Mouse (Mus musculus): Measurements from ENCODE around the gene Olfr976. TPM values are rescaled to one million over a fixed set of nuclear protein-coding genes. Genes with fewer than 3 reads are reported as not detected.
"Not testable (repeated sequence)": the region's sequence is repeated elsewhere in the genome, so short reads cannot be mapped to it uniquely, and the experiment has no call there.

Olfr976 gene
- polyA plus RNA-seq (2012; ENCODE audit: insufficient read depth, insufficient read length, missing spikeins), result not detected in 2 replicates

GRCm38 (mm10) chr9:39961033-39961432 lies at the start of gene Olfr976:
TSS of gene Olfr976 (minus strand) at chr9:39961133.
- H3K27ac ChIP-seq (ENCODE audit: insufficient read depth, low read depth, low read length); H3K4me1 ChIP-seq (ENCODE audit: control insufficient read depth, insufficient read depth, low read length); H3K4me3 ChIP-seq (ENCODE audit: insufficient read depth, low read length): not testable (repeated sequence)

- H3K27ac ChIP-seq (ENCODE audit: insufficient read depth, low read depth, low read length), result no peak within 1 kb of the TSS
- no peaks in the 10 kb centered on the region for H3K4me1 ChIP-seq (ENCODE audit: control insufficient read depth, insufficient read depth, low read length)
- no peak within 1 kb of the TSS for H3K4me3 ChIP-seq (ENCODE audit: insufficient read depth, low read length)
- no peak for TF ChIP-seq CTCF (IDR thresholded peaks at IDR 0.05; ENCODE audit: low read depth, low read length)
- TF ChIP-seq POLR2A (IDR thresholded peaks at IDR 0.05; ENCODE audit: borderline replicate concordance, low read depth, low read length), result no peak
Measured at GRCm38 (mm10) chr9:40009482-40009881, 48.5 kb upstream of the Olfr976 start, which contains the start of gene Olfr980. TSS of gene Olfr980 (minus strand) at chr9:40009582.

GRCm38 (mm10) chr9:40003365-40003764 lies 42.4 kb upstream of the Olfr976 start, which contains the start of gene Olfr979:
TSS of gene Olfr979 (minus strand) at chr9:40003465.
- no peak for TF ChIP-seq POLR2A (IDR thresholded peaks at IDR 0.05; ENCODE audit: borderline replicate concordance, low read depth, low read length)
- no peak for TF ChIP-seq CTCF (IDR thresholded peaks at IDR 0.05; ENCODE audit: low read depth, low read length)
- Histone ChIP-seq H3K27ac (ENCODE audit: insufficient read depth, low read depth, low read length) (no peak within 1 kb of the TSS), H3K4me3 (ENCODE audit: insufficient read depth, low read length) (no peak within 1 kb of the TSS), H3K4me1 (ENCODE audit: control insufficient read depth, insufficient read depth, low read length) (no peaks in the 10 kb centered on the region)

GRCm38 (mm10) chr9:39991813-39992212 lies 30.9 kb upstream of the Olfr976 start, which contains the start of gene Olfr978:
TSS of gene Olfr978 (plus strand) at chr9:39992113.
- Histone ChIP-seq H3K27ac (ENCODE audit: insufficient read depth, low read depth, low read length) (no peak within 1 kb of the TSS), H3K4me1 (ENCODE audit: control insufficient read depth, insufficient read depth, low read length) (no peaks in the 10 kb centered on the region), H3K4me3 (ENCODE audit: insufficient read depth, low read length) (no peak within 1 kb of the TSS)
- TF ChIP-seq POLR2A (IDR thresholded peaks at IDR 0.05; ENCODE audit: borderline replicate concordance, low read depth, low read length), result no peak
- no peak for TF ChIP-seq CTCF (IDR thresholded peaks at IDR 0.05; ENCODE audit: low read depth, low read length)

- not testable (repeated sequence) for H3K4me1 ChIP-seq (ENCODE audit: control insufficient read depth, insufficient read depth, low read length); H3K4me3 ChIP-seq (ENCODE audit: insufficient read depth, low read length); H3K27ac ChIP-seq (ENCODE audit: insufficient read depth, low read depth, low read length)
Measured at GRCm38 (mm10) chr9:39976581-39977145, 15.7 kb upstream of the Olfr976 start.

- Histone ChIP-seq H3K4me3 (ENCODE audit: insufficient read depth, low read length) (no peak within 1 kb of the TSS), H3K4me1 (ENCODE audit: control insufficient read depth, insufficient read depth, low read length) (no peaks in the 10 kb centered on the region), H3K27ac (ENCODE audit: insufficient read depth, low read depth, low read length) (no peak within 1 kb of the TSS)
- no peak for TF ChIP-seq CTCF (IDR thresholded peaks at IDR 0.05; ENCODE audit: low read depth, low read length)
- no peak for TF ChIP-seq POLR2A (IDR thresholded peaks at IDR 0.05; ENCODE audit: borderline replicate concordance, low read depth, low read length)
Measured at GRCm38 (mm10) chr9:39951946-39952345, 9.0 kb downstream of the Olfr976 start, which contains the start of gene Olfr975. TSS of gene Olfr975 (minus strand) at chr9:39952046.

- Histone ChIP-seq H3K27ac (ENCODE audit: insufficient read depth, low read depth, low read length) (no peak within 1 kb of the TSS), H3K4me3 (ENCODE audit: insufficient read depth, low read length) (no peak within 1 kb of the TSS), H3K4me1 (ENCODE audit: control insufficient read depth, insufficient read depth, low read length) (no peaks in the 10 kb centered on the region)
- no peak for TF ChIP-seq POLR2A (IDR thresholded peaks at IDR 0.05; ENCODE audit: borderline replicate concordance, low read depth, low read length)
- TF ChIP-seq CTCF (IDR thresholded peaks at IDR 0.05; ENCODE audit: low read depth, low read length), result no peak
Measured at GRCm38 (mm10) chr9:39937201-39937600, 23.7 kb downstream of the Olfr976 start, which contains the start of gene Olfr974. TSS of gene Olfr974 (plus strand) at chr9:39937501.

GRCm38 (mm10) chr9:39928837-39929236 lies 32.1 kb downstream of the Olfr976 start:
- not testable (repeated sequence) for H3K4me1 ChIP-seq (ENCODE audit: control insufficient read depth, insufficient read depth, low read length); H3K4me3 ChIP-seq (ENCODE audit: insufficient read depth, low read length); H3K27ac ChIP-seq (ENCODE audit: insufficient read depth, low read depth, low read length)

GRCm38 (mm10) chr9:39927975-39928836 lies 32.7 kb downstream of the Olfr976 start:
- H3K4me3 ChIP-seq (ENCODE audit: insufficient read depth, low read length); H3K27ac ChIP-seq (ENCODE audit: insufficient read depth, low read depth, low read length); H3K4me1 ChIP-seq (ENCODE audit: control insufficient read depth, insufficient read depth, low read length): not testable (repeated sequence)

GRCm38 (mm10) chr9:39909939-39910338 lies 51.0 kb downstream of the Olfr976 start:
- H3K4me1 ChIP-seq (ENCODE audit: control insufficient read depth, insufficient read depth, low read length), result peaks cover 16% of the 10 kb centered on the region
- TF ChIP-seq POLR2A (IDR thresholded peaks at IDR 0.05; ENCODE audit: borderline replicate concordance, low read depth, low read length) (no peak), CTCF (IDR thresholded peaks at IDR 0.05; ENCODE audit: low read depth, low read length) (no peak)
- H3K4me3 ChIP-seq (ENCODE audit: insufficient read depth, low read length), result no peak overlapping the region
- H3K27ac ChIP-seq (ENCODE audit: insufficient read depth, low read depth, low read length), result peak overlapping the region; percentile 92
